Mouse (Mus musculus) lung, embryonic 15.5 days (tissue): ENCODE results near the gene Zfp574. TPM values are rescaled to one million over a fixed set of nuclear protein-coding genes. Genes with fewer than 3 reads are reported as not detected.

Experiments used
- ATAC-seq: fragments of 200-750 bp; cut with Nextera tagmentation; 2 replicates; pipeline ENCODE4 v1.8.0; 2017; ENCODE audit warnings: moderate number of reproducible peaks, borderline replicate concordance; ENCODE audit not compliant: low FRiP score, low TSS enrichment; ENCODE audit errors: extremely low read depth
- H3K27ac ChIP-seq: fragments of 300-500 bp; sonication (generic); 2 replicates; pipeline ENCODE4 v1.5.1; 2015; ENCODE audit warnings: moderate library complexity, mild to moderate bottlenecking, inconsistent platforms
- H3K27me3 ChIP-seq: fragments of 300-500 bp; sonication (generic); 2 replicates; pipeline ENCODE4 v1.6.1; 2015; ENCODE audit warnings: inconsistent platforms
- H3K36me3 ChIP-seq: fragments of 300-500 bp; sonication (generic); 2 replicates; pipeline ENCODE4 v1.6.1; 2015; ENCODE audit warnings: inconsistent platforms
- H3K4me1 ChIP-seq: fragments of 300-500 bp; sonication (generic); 2 replicates; pipeline ENCODE4 v1.6.1; 2015; ENCODE audit warnings: inconsistent platforms
- H3K4me2 ChIP-seq: fragments of 300-500 bp; sonication (generic); 2 replicates; pipeline ENCODE4 v1.6.1; 2015; ENCODE audit warnings: inconsistent platforms, mild to moderate bottlenecking, moderate library complexity
- H3K4me3 ChIP-seq: fragments of 300-500 bp; sonication (generic); 2 replicates; pipeline ENCODE4 v1.5.1; 2015; ENCODE audit warnings: mild to moderate bottlenecking, inconsistent platforms
- H3K9ac ChIP-seq: fragments of 300-500 bp; sonication (generic); 2 replicates; pipeline ENCODE4 v1.6.1; 2015; ENCODE audit warnings: inconsistent platforms
- H3K9me3 ChIP-seq: fragments of 300-500 bp; sonication (generic); 2 replicates; pipeline ENCODE4 v1.6.1; 2016; ENCODE audit warnings: inconsistent platforms
- WGBS: fragments of 180-500 bp; shearing (Covaris S2); methylation state at CpG from one replicate; pipeline ENCODE4 v1.1.7; 2015; 5-methylcytosine and 5-hydroxymethylcytosine counted together
- polyA plus RNA-seq: library from polyadenylated mRNA; unstranded; fragments of >200 nt; fragmentation: Nextera tagmentation; extraction: Ambion mirVana; gene quantifications from 2 replicates; pipeline ENCODE4 v1.2.1, GENCODE M21; 2015

The Zfp574 gene
- polyA plus RNA-seq, 1 experiment from 2014 or later: 30.4 TPM

DNA sequence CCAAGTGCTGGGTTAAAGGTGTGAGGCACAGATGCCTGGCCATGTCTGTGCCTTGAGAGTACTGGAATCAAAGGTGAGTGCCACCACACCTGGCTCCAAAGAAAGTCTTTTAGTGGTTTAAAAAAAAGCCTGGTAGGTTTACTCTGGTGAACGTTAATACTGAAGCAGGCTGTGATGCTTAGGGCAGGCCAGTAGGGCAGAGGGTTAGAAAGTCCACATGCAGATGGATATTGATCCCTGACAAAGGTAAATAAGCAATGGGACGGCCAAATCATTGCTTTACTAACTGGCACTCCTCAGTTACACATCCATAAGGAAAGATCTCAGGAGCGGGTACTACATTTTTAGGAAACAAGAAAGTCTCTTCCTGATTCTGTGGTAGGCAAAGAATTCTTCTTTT, 19.8 kb upstream of the Zfp574 start:
- no peak overlapping the region for H3K4me2 ChIP-seq
- H3K27me3 ChIP-seq: no peaks in the 10 kb centered on the region
- no peak overlapping the region for H3K4me3 ChIP-seq
- no peak overlapping the region for H3K27ac ChIP-seq
- no peaks in the 10 kb centered on the region for H3K9me3 ChIP-seq
- H3K4me1 ChIP-seq: no peaks in the 10 kb centered on the region
- WGBS: 74% methylated on average over 3 of the region's 3 CpGs
- H3K9ac ChIP-seq: no peak overlapping the region
- H3K36me3 ChIP-seq: peaks cover 15% of the 10 kb centered on the region; the same call in 1 of the 2 replicates
- no peak for ATAC-seq

DNA sequence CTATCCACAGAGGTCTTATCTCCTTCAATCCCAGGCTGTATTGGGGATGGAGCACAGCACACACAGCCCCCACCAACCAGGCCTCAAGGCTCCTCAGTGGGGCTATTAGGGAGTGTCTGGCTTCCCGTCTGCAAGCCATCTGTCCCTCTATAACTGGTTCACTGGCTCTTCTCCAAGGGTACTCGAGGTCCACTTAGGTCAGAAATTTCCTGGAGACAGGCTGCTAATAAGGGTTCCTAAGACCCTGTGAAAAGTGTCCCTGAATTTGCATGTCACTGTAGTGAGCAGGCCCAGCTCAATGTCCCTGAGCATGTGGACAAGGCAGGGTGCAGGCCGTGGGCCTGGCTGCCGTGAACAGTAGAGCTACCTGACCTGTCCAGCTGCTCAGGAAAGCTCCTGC, 15.4 kb upstream of the Zfp574 start:
- 0 out of 2 replicates have a peak, but pooled peaks have one; percentile 33 for ATAC-seq
- H3K9me3 ChIP-seq: no peaks in the 10 kb centered on the region

DNA sequence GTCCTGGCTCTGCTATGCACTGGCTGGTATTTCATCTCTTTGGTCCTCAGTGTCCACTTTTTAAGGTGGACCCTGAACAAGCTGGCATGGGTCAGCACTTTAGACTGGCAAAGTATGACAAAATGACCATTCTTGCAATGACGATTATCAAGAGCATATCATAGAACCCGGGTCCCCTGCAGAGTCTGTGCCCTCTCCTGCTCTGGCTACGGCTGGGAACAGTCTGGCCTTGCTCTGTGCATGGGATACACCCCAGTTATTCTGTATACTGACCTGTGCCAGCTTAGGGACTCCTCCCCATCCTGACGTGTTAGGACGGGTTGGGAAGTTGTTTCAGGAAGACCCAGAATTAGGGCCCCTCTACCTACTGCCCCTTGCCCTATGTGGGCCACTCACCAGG, 14.5 kb upstream of the Zfp574 start:
- WGBS: 92% methylated on average over 5 of the region's 5 CpGs
- no peak for ATAC-seq
- Histone ChIP-seq H3K9me3 (no peaks in the 10 kb centered on the region), H3K36me3 (peaks cover 47% of the 10 kb centered on the region), H3K4me1 (no peaks in the 10 kb centered on the region), H3K4me3 (no peak overlapping the region), H3K27me3 (no peaks in the 10 kb centered on the region), H3K27ac (no peak overlapping the region), H3K4me2 (no peak overlapping the region), H3K9ac (no peak overlapping the region)

More for the DNA sequence above, 15.4 kb upstream of the Zfp574 start:
- H3K4me1 ChIP-seq: no peaks in the 10 kb centered on the region
- peaks cover 43% of the 10 kb centered on the region for H3K36me3 ChIP-seq
- no peaks in the 10 kb centered on the region for H3K27me3 ChIP-seq
- no peak overlapping the region; the same call in 1 of the 2 replicates for H3K27ac ChIP-seq
- no peak overlapping the region for H3K4me2 ChIP-seq
- H3K9ac ChIP-seq: no peak overlapping the region
- WGBS: 35% methylated on average over 4 of the region's 4 CpGs
- H3K4me3 ChIP-seq: no peak overlapping the region

DNA sequence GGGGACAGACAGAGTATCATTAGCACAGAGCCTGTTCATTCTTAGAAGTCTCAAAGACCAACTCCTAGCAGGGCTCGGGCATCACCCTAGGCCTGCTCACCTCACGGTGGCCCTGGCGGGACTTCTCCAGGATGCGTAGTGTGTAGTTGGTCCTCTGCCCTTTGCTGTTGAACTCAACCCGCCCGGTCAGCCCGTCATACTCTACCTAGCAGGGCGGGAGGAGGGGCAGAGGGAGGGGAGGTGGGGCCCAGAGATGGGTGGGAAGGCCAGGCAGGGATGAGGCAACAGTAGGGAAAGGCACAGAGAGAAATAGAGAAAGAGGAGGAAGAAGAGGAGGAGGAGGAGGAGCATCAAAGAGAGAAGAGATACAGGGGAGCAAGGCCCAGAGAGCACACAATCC, 14.0 kb upstream of the Zfp574 start:
- 83% methylated on average over 8 of the region's 8 CpGs for WGBS
- Histone ChIP-seq H3K36me3 (peaks cover 52% of the 10 kb centered on the region), H3K27me3 (no peaks in the 10 kb centered on the region), H3K4me3 (no peak overlapping the region), H3K4me1 (no peaks in the 10 kb centered on the region), H3K9me3 (no peaks in the 10 kb centered on the region), H3K4me2 (no peak overlapping the region), H3K27ac (no peak overlapping the region), H3K9ac (no peak overlapping the region)
- no peak for ATAC-seq

DNA sequence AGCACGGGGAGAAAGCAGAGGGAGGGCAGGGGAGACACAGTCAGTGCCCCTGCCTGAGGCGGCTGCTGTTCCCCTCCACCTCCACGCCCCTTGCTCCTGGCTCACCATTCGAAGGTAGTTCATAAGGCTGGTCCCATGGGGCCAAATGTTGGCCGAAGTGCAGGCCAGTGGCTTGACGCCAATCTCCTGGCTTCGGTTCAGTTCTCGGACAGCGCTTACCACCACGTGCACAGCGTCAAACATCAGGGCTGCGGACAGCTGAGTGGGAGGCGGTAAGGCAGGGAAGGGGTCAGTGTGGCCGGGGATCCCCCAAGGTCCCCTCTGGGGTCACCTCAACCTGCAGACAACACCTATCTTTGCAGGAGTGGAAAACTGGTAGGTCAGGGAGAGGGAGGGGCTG, 13.5 kb upstream of the Zfp574 start:
- Histone ChIP-seq H3K27me3 (no peaks in the 10 kb centered on the region), H3K36me3 (peaks cover 52% of the 10 kb centered on the region), H3K9ac (no peak overlapping the region), H3K4me2 (no peak overlapping the region), H3K4me3 (no peak overlapping the region), H3K4me1 (no peaks in the 10 kb centered on the region), H3K9me3 (no peaks in the 10 kb centered on the region), H3K27ac (no peak overlapping the region)
- no peak for ATAC-seq
- 89% methylated on average over 14 of the region's 14 CpGs for WGBS

- Histone ChIP-seq H3K27ac (no peak overlapping the region), H3K9ac (no peak overlapping the region), H3K9me3 (no peaks in the 10 kb centered on the region), H3K4me3 (no peak overlapping the region), H3K36me3 (peaks cover 58% of the 10 kb centered on the region), H3K27me3 (no peaks in the 10 kb centered on the region), H3K4me1 (no peaks in the 10 kb centered on the region), H3K4me2 (no peak overlapping the region)
- no peak for ATAC-seq
- 84% methylated on average over 6 of the region's 6 CpGs for WGBS
These were observed 9.0 kb upstream of the Zfp574 start for GRCm38 (mm10) chr7:25063346-25063745.

DNA sequence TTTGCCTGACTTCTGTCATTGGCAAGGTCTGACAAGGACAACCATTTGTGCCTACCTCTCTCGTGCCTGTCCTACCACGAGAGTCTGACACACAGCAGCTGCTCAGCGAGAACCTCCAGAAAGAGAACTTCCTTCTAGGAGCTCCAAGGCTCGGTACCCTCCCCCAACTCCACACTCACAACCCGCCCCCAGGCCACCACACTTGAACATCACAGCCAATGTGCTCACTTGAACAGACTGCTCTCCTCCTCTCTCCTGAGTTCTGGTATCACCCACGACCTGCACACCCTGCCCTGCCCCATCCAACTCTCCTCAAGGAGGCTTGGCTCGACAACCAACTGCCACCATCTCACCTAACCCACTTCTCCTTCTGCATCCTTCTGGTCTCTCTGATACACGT, 8.5 kb upstream of the Zfp574 start:
- peaks cover 54% of the 10 kb centered on the region; the same call in 1 of the 2 replicates for H3K36me3 ChIP-seq
- no peak overlapping the region for H3K4me2 ChIP-seq
- no peak overlapping the region for H3K4me3 ChIP-seq
- no peak overlapping the region for H3K27ac ChIP-seq
- WGBS: 70% methylated on average over 8 of the region's 8 CpGs
- ATAC-seq: no peak
- no peak overlapping the region for H3K9ac ChIP-seq
- no peaks in the 10 kb centered on the region for H3K4me1 ChIP-seq
- H3K27me3 ChIP-seq: no peaks in the 10 kb centered on the region
- H3K9me3 ChIP-seq: no peaks in the 10 kb centered on the region

- WGBS: 93% methylated on average over 7 of the region's 7 CpGs
- no peaks in the 10 kb centered on the region for H3K9me3 ChIP-seq
- peaks cover 17% of the 10 kb centered on the region; the same call in 1 of the 2 replicates for H3K4me1 ChIP-seq
- no peak overlapping the region for H3K4me2 ChIP-seq
- H3K27ac ChIP-seq: no peak overlapping the region
- no peak overlapping the region for H3K4me3 ChIP-seq
- H3K27me3 ChIP-seq: no peaks in the 10 kb centered on the region
- no peak for ATAC-seq
- H3K36me3 ChIP-seq: peaks cover 37% of the 10 kb centered on the region; the same call in 1 of the 2 replicates
- H3K9ac ChIP-seq: no peak overlapping the region
These were observed 5.0 kb upstream of the Zfp574 start for GRCm38 (mm10) chr7:25067338-25067737.

GRCm38 (mm10) chr7:25067909-25068656, 4.3 kb upstream of the Zfp574 start:
- no peak overlapping the region for H3K4me2 ChIP-seq
- no peak overlapping the region for H3K9ac ChIP-seq
- H3K4me3 ChIP-seq: no peak overlapping the region
- peaks cover 31% of the 10 kb centered on the region; the same call in 1 of the 2 replicates for H3K36me3 ChIP-seq
- WGBS: 89% methylated on average over 22 of the region's 22 CpGs
- peaks cover 18% of the 10 kb centered on the region; the same call in 1 of the 2 replicates for H3K4me1 ChIP-seq
- no peak for ATAC-seq
- no peaks in the 10 kb centered on the region for H3K27me3 ChIP-seq
- no peak overlapping the region for H3K27ac ChIP-seq
- no peaks in the 10 kb centered on the region for H3K9me3 ChIP-seq

- Histone ChIP-seq H3K27ac (no peak overlapping the region), H3K36me3 (peaks cover 29% of the 10 kb centered on the region; the same call in 1 of the 2 replicates), H3K4me3 (no peak overlapping the region), H3K27me3 (no peaks in the 10 kb centered on the region), H3K9ac (no peak overlapping the region), H3K4me1 (peaks cover 24% of the 10 kb centered on the region; the same call in 1 of the 2 replicates), H3K9me3 (no peaks in the 10 kb centered on the region), H3K4me2 (no peak overlapping the region)
- 21% methylated on average over 2 of the region's 2 CpGs for WGBS
- ATAC-seq: no peak
These were observed 3.6 kb upstream of the Zfp574 start for GRCm38 (mm10) chr7:25068724-25069123.

GRCm38 (mm10) chr7:25072716-25073390, 486 bp downstream of the Zfp574 start:
- Histone ChIP-seq H3K9me3 (no peaks in the 10 kb centered on the region), H3K4me1 (peaks cover 33% of the 10 kb centered on the region), H3K27ac (peak overlapping the region; percentile 84), H3K9ac (peak overlapping the region; percentile 63), H3K27me3 (no peaks in the 10 kb centered on the region), H3K4me2 (peak overlapping the region; percentile 93), H3K4me3 (peak overlapping the region; percentile 60), H3K36me3 (peaks cover 3% of the 10 kb centered on the region; the same call in 1 of the 2 replicates)
- no peak for ATAC-seq
- WGBS: 1% methylated on average over 24 of the region's 33 CpGs

DNA sequence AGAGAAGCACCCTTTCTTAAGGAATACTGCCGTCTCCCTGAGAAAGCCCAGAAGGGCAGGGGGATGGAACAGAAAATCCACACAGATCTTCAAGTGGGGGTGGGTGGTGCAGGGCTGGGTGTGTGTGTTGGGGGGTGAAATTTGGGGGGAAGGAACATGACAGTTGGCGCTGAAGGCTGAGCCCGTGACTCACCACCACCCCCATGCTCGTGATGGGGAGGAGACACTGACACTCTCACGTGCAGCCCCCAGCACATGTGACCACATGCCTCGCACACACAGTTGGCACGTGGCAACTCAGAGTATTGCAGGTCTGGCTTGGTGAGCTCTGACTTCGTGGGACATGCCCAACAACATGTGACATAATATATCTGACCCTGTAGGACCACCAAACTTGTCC, 1.6 kb downstream of the Zfp574 start:
- no peaks in the 10 kb centered on the region for H3K36me3 ChIP-seq
- H3K4me1 ChIP-seq: peaks cover 44% of the 10 kb centered on the region
- no peaks in the 10 kb centered on the region for H3K9me3 ChIP-seq
- 73% methylated on average over 8 of the region's 8 CpGs for WGBS
- no peak overlapping the region for H3K4me3 ChIP-seq
- H3K9ac ChIP-seq: no peak overlapping the region
- no peak overlapping the region for H3K4me2 ChIP-seq
- H3K27ac ChIP-seq: no peak overlapping the region
- H3K27me3 ChIP-seq: no peaks in the 10 kb centered on the region
- no peak for ATAC-seq
